Mouse (Mus musculus) E14TG2a.4 (cell line): ENCODE measurements around the gene Lpcat4.

ENCODE experiments used
- H3K27me3 ChIP-seq: 2 replicates; pipeline ENCODE4 v1.6.1; 2014; ENCODE audit warnings: low read length, control low read depth; ENCODE audit not compliant: insufficient read depth
- H3K36me3 ChIP-seq: 2 replicates; pipeline ENCODE4 v1.6.1; 2014; ENCODE audit warnings: low read length, control low read depth; ENCODE audit not compliant: insufficient read depth
- H3K4me1 ChIP-seq: replicated peaks from 2 replicates; pipeline ENCODE4 v1.6.1; 2014; ENCODE audit warnings: low read depth, low read length, control low read depth
- H3K4me3 ChIP-seq: replicated peaks from 2 replicates; pipeline ENCODE4 v1.5.1; 2014; ENCODE audit warnings: mild to moderate bottlenecking, low read length
- H3K9me3 ChIP-seq: 2 replicates; pipeline ENCODE4 v1.6.1; 2014; ENCODE audit warnings: low read length, control low read depth
- CTCF ChIP-seq: conservative IDR thresholded peaks from 2 replicates; pipeline ENCODE4 v1.5.1; 2014; ENCODE audit warnings: low read length
- NANOG ChIP-seq: IDR thresholded peaks from 2 replicates; pipeline ENCODE4 v1.6.1; 2014; ENCODE audit warnings: borderline replicate concordance, low read length, mixed read lengths
- POU5F1 ChIP-seq: IDR thresholded peaks from 2 replicates; pipeline ENCODE4 v1.6.1; 2014; ENCODE audit warnings: low read length, borderline replicate concordance

The Lpcat4 gene

GRCm38 (mm10) chr2:112249780-112250453, 10.6 kb downstream of the Lpcat4 start:
- H3K27me3 ChIP-seq = peaks cover 57% of the 10 kb centered on the region
- H3K9me3 ChIP-seq = no peaks in the 10 kb centered on the region
- no peak overlapping the region for H3K4me3 ChIP-seq
- TF ChIP-seq POU5F1 = no peak
- H3K36me3 ChIP-seq = peaks cover 12% of the 10 kb centered on the region
- H3K4me1 ChIP-seq = peaks cover 17% of the 10 kb centered on the region

GRCm38 (mm10) chr2:112254675-112255515, 15.6 kb downstream of the Lpcat4 start:
- no peak for TF ChIP-seq NANOG
- no peak for TF ChIP-seq CTCF
- TF ChIP-seq POU5F1 = no peak
- no peaks in the 10 kb centered on the region for H3K9me3 ChIP-seq
- no peaks in the 10 kb centered on the region for H3K36me3 ChIP-seq
- peaks cover 29% of the 10 kb centered on the region for H3K27me3 ChIP-seq
- peaks cover 24% of the 10 kb centered on the region for H3K4me1 ChIP-seq
- no peak overlapping the region for H3K4me3 ChIP-seq

- H3K9me3 ChIP-seq = no peaks in the 10 kb centered on the region
- no peak within 1 kb of the TSS for H3K4me3 ChIP-seq
- peaks cover 24% of the 10 kb centered on the region for H3K4me1 ChIP-seq
- H3K36me3 ChIP-seq = peaks cover 16% of the 10 kb centered on the region
- TF ChIP-seq POU5F1 = no peak
- H3K27me3 ChIP-seq = peaks cover 1% of the 10 kb centered on the region; the same call in 1 of the 2 replicates
These were observed 20.1 kb downstream of the Lpcat4 start, which contains the start of gene Nutm1 for GRCm38 (mm10) chr2:112259241-112259962. Gene Nutm1 (minus strand): TSS chr2:112259291.

GRCm38 (mm10) chr2:112261748-112262653, 22.7 kb downstream of the Lpcat4 start, which contains the start of gene Nop10:
Gene Nop10 (plus strand): TSS chr2:112261926.
- Histone ChIP-seq H3K4me1 (peaks cover 35% of the 10 kb centered on the region), H3K36me3 (peaks cover 25% of the 10 kb centered on the region), H3K9me3 (no peaks in the 10 kb centered on the region), H3K4me3 (peak within 1 kb of the TSS; percentile 90), H3K27me3 (no peaks in the 10 kb centered on the region)
- TF ChIP-seq POU5F1 (no peak), NANOG (no peak), CTCF (peak; percentile 71)

GRCm38 (mm10) chr2:112262779-112263295, 23.6 kb downstream of the Lpcat4 start:
- Histone ChIP-seq H3K36me3 (peaks cover 25% of the 10 kb centered on the region), H3K9me3 (no peaks in the 10 kb centered on the region), H3K27me3 (no peaks in the 10 kb centered on the region), H3K4me3 (peak overlapping the region; percentile 90), H3K4me1 (peaks cover 42% of the 10 kb centered on the region)
- peak; percentile 23 for TF ChIP-seq CTCF
- no peak for TF ChIP-seq POU5F1

- Histone ChIP-seq H3K9me3 (no peaks in the 10 kb centered on the region), H3K4me1 (peaks cover 42% of the 10 kb centered on the region), H3K36me3 (peaks cover 25% of the 10 kb centered on the region), H3K27me3 (no peaks in the 10 kb centered on the region), H3K4me3 (peak overlapping the region; percentile 90)
- TF ChIP-seq CTCF = no peak
- no peak for TF ChIP-seq POU5F1
These were observed 25.1 kb downstream of the Lpcat4 start for GRCm38 (mm10) chr2:112264364-112264763.

GRCm38 (mm10) chr2:112265448-112266241, 26.4 kb downstream of the Lpcat4 start, which contains the start of gene Slc12a6:
Gene Slc12a6 (plus strand): TSS chr2:112265825.
- Histone ChIP-seq H3K4me3 (peak within 1 kb of the TSS; percentile 90), H3K27me3 (no peaks in the 10 kb centered on the region), H3K9me3 (no peaks in the 10 kb centered on the region)

More at GRCm38 (mm10) chr2:112265448-112266241, 26.4 kb downstream of the Lpcat4 start, which contains the start of gene Slc12a6:
- Histone ChIP-seq H3K4me1 (peaks cover 45% of the 10 kb centered on the region), H3K36me3 (peaks cover 25% of the 10 kb centered on the region)
- TF ChIP-seq NANOG (no peak), POU5F1 (no peak), CTCF (no peak)
